Mouse (Mus musculus) common myeloid progenitor, adult 5-6 weeks (primary cell): Measurements from ENCODE around the gene Serpinb6e. TPM values are rescaled to one million over a fixed set of nuclear protein-coding genes. Genes with fewer than 3 reads are reported as not detected.

ENCODE experiments used
- ATAC-seq: replicated peaks from 2 replicates; pipeline ENCODE4 v1.8.0; 2016; ENCODE audit warnings: low read depth, mild to moderate bottlenecking, moderate TSS enrichment, inconsistent platforms; ENCODE audit not compliant: poor library complexity, severe bottlenecking
- total RNA-seq: library from RNA; stranded (forward); fragments of 200-1000, 187-1606 nt; gene quantifications from 2 replicates; pipeline ENCODE4 v1.2.3, GENCODE M21; 2017

Gene Serpinb6e
- total RNA-seq: not detected in 2 replicates

GRCm38 (mm10) chr13:33843308-33843707, at the start of gene Serpinb6e:
Gene Serpinb6e, minus strand, starts transcription at chr13:33843408.
- ATAC-seq: no peak

DNA sequence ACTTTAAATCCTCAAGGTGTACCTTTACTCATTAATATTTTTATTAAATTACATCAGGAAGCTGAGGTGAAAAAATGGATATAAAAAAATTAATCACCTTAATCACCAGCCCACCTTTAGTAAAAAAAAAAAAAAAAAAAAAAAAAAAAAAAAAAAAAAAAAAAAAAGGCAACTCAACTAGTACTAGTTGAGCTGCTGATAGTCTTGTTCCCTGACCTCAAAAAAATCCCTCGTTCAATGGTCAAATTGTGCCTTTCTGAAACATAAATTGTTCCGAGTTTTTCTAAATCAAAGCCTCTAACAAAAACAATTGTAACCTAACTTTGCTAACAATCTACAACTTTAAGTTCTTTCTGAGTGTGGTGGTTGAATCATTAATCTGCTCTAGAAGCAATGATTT, 12.5 kb downstream of the Serpinb6e start:
- no peak for ATAC-seq

DNA sequence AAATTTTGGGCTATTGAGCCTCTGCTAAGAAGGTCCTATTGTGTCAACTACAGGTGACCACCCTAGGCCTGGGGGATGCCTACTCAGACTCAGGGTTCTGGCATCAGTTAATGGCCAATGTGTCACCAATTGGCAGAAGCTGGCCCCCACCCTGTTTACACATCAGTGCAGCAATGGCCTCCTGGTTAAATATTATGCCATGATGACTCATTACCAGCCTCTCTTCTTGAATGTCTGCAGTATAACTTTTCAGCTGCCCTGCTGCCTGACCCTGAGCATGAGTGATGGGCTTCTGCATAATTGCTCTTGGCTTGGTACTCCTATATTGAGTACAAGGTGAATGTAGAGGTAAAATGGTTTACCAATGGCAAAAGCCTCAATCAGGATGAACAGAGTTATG, 19.8 kb downstream of the Serpinb6e start:
- no peak for ATAC-seq

DNA sequence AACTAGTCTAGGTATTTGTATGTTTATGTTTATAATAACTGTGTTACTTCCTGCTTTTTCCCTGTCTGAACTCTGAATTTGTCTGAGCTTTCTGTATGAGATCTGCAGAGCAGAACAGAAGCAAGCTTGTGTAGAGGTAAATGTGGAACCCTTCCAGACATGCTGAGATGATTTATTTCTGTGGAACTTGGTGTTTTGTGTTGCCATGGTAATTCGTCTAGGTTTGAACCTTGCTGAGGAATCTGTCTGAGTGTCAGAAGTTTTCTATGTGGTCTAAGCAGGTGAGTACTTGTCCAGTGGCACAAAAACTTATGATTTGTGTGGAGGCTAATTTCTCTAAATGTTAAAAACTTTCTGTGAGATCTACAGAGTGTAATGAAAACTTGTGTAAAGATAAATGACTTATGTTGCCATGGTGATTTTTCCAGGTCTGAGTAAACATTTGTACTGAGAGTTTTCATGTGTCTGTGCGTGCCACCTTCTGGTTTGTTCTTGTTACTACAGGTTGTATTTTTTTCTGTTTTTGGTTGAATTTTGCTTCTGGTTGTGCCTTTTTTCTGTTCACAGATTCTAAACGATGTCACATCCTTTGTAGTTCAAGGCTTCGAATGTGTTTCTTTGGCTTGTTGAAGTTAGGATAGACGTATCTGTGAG, 21.6 kb downstream of the Serpinb6e start:
- ATAC-seq: no peak

Other genes with a start within 250 kb of the Serpinb6e start
- not detected in 2 replicates for gene Serpinb6d, start 182.0 kb downstream of the Serpinb6e start, total RNA-seq
- not detected in 2 replicates for gene Serpinb6c, start 62.3 kb upstream of the Serpinb6e start, total RNA-seq
- gene Nqo2, start 121.3 kb upstream of the Serpinb6e start, total RNA-seq: 25.9 and 29.3 TPM in 2 replicates
- gene Ripk1, start 159.0 kb upstream of the Serpinb6e start, total RNA-seq: 43.0 and 47.0 TPM in 2 replicates
- gene Serpinb6a, start 159.4 kb upstream of the Serpinb6e start, total RNA-seq: 15.1 and 16.4 TPM in 2 replicates
- gene Bphl, start 194.2 kb upstream of the Serpinb6e start, total RNA-seq: 25.9 and 51.3 TPM in 2 replicates
- gene Tubb2a, start 234.6 kb upstream of the Serpinb6e start, total RNA-seq: 8.1 and 15.1 TPM in 2 replicates